In the genomic region with DNA sequence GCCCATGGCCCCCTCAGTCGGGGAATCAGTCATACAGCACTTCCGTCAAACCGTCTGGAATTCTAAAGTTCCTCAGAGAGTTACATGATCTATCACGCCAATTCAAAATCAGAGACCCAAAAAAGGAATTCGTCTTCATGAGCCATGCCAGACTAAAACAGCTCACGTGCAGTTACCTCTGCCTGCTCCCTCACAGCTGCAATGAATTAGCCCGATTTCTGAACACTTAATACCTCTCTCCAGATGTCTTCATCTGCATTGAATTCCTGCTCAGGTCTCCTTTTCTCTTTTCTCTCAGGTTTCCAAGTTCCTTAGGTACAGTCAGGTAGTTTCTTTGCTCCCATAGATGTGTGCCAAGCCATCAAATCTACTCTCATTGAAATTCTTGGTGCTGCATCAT, we compare ENCODE assay signal across 12 mouse cellular contexts.
"Had no signal": no experiment of that assay in that cellular context is flagged by ENCODE, and none has a peak within 500 bp of the region (broad histone marks: within the 10 kb centered on the region; RNA-seq: fewer than 3 reads in every experiment).

No protein-coding gene starts in this region.

- H3K36me3 ChIP-seq: liver, embryonic 15.5 days; neural tube, embryonic 12.5 days had no signal

- H3K9ac ChIP-seq: liver, embryonic 15.5 days; lung, embryonic 14.5 days; neural tube, embryonic 12.5 days had no signal

- H3K27me3 ChIP-seq: liver, embryonic 15.5 days; neural tube, embryonic 12.5 days had no signal

- ATAC-seq: intestine, postnatal 0 days had no signal

- H3K4me3 ChIP-seq: left cerebral cortex, adult 2 months; liver, embryonic 15.5 days; neural tube, embryonic 12.5 days had no signal

- H3K9me3 ChIP-seq: liver, embryonic 15.5 days; neural tube, embryonic 12.5 days had no signal

- H3K4me2 ChIP-seq: liver, embryonic 11.5 days; liver, embryonic 15.5 days; lung, embryonic 14.5 days; neural tube, embryonic 12.5 days had no signal

- H3K4me1 ChIP-seq: liver, embryonic 15.5 days; neural tube, embryonic 12.5 days had no signal

- DNase-seq: kidney, adult 8-10 months; kidney, postnatal 25 days; lung, embryonic 14.5 days; lung, postnatal 14 days; midbrain, embryonic 14.5 days; thymus, adult 18-20 months; thymus, postnatal 14 days had no signal

- H3K27ac ChIP-seq: left cerebral cortex, adult 2 months; liver, embryonic 15.5 days; neural tube, embryonic 12.5 days had no signal
